Mouse (Mus musculus): Measurements from ENCODE around the gene S100pbp. TPM values are rescaled to one million over a fixed set of nuclear protein-coding genes. Genes with fewer than 3 reads are reported as not detected.
A peak's percentile ranks its signal among the peaks of the same experiment; 100 is the strongest.

The S100pbp gene
- polyA plus RNA-seq, 1 experiment from 2014 or later: 15.7 TPM

DNA sequence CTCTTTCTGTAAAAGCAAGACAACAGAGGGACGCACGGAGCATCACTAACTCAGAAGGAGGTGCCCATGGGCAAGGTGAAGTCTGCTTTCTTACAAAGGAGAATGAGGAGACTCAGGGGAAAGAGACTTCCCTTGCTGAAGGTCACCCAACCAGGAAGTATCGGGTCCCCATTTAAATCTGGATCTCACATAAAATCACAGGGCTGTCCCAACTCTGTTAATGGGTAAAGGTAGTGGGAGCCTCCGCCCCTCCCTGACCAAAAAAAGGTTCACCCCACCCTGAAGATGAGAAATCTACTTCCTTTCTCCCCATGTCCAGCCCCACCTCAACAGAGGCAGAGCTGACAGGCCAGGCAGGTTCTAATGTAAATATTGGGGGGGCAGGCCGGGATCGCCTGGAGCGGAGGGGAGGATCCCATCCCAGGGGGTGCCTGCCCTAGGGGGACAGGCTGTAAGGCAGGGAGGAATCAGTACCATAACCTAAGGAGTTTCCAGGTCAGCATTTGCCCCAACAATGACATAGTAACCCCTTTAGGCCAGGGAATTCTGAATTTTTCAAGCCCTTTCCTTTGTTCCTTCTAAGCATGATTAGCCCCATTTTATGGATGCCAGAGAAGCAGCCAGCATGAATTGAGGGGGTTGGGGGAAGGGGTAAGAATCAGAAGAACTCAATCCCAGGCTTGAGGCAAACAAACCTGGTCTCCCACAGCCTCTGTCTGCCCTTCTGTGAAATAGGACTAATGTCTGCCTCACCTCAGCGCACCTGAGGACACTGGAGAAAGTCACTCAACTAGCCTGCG, 43.2 kb upstream of the S100pbp start:
- no peak overlapping the region for H3K9ac ChIP-seq (ENCODE audit: low read length)
- no peaks in the 10 kb centered on the region for H3K9me3 ChIP-seq (ENCODE audit: control insufficient read depth, low read length)
- H3K4me1 ChIP-seq (ENCODE audit: control insufficient read depth in 2 of 2, insufficient read depth in 2 of 2, low read length in 2 of 2): peaks cover 12 to 13% of the 10 kb centered on the region in 2 experiments
- peaks cover 75% of the 10 kb centered on the region for H3K27me3 ChIP-seq (ENCODE audit: control insufficient read depth, insufficient read depth, low read length)
- no peak overlapping the region for H3K4me2 ChIP-seq (ENCODE audit: low read length)
- no peak for ATAC-seq (ENCODE audit: insufficient number of reproducible peaks, insufficient read depth, low FRiP score, low read depth)
- H3K4me3 ChIP-seq (ENCODE audit: control insufficient read depth in 1 of 2, insufficient read depth in 1 of 2, low read depth in 1 of 2, low read length in 2 of 2): no peak overlapping the region
- 74% methylated on average over 9 of the region's 9 CpGs for WGBS
- no peak overlapping the region for H3K27ac ChIP-seq (replicated peaks in 1 of 2; ENCODE audit: control insufficient read depth in 1 of 2, insufficient read depth in 1 of 2, low read depth in 2 of 2, low read length in 2 of 2)
- no peaks in the 10 kb centered on the region for H3K36me3 ChIP-seq (ENCODE audit: control insufficient read depth, insufficient read depth, low read length)

DNA sequence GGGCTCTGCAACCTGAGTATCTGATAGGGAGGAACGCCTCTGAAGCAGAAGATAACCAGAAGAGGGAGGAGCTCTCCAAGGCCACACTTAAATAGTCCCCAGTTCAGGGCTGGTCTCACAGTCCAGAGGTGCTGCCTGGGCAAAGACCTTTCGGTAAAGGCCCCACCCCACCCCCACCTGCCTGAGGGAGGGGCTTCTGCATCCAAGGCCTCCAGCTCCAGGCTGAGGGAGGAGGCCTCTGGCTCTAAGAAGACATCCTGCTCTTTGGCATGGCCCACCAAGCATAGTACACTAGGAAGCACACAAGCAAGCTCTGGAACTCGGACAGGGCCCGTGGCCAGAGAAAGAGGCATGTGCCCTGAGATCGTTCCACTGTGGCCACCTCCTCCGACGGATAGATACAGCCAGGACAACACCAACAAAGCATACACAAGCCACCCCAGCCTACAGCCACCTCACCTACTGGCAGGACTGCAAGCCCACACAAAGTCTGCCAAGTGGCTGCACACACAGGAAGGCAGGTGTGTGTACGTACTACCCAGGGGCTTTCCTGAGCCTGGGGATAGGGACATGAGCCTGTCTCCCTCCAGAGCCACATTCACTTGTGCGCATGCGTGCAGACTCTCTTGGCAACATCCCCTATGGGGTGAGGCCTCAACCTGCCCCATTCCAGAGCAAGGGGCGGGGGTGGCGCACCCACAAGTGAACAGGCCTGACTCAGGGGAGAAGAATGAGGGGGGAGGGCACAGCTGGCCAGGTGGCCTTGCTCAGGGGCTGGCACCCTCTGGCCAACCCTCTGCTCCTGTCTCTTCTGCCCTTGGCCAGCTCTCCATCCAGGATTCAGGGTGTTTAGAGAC, 42.3 kb upstream of the S100pbp start:
- Histone ChIP-seq H3K4me1 (ENCODE audit: control insufficient read depth in 2 of 2, insufficient read depth in 2 of 2, low read length in 2 of 2) (peaks cover 21% of the 10 kb centered on the region in 2 experiments), H3K27ac (replicated peaks in 1 of 2; ENCODE audit: control insufficient read depth in 1 of 2, insufficient read depth in 1 of 2, low read depth in 2 of 2, low read length in 2 of 2) (no peak overlapping the region), H3K27me3 (ENCODE audit: control insufficient read depth, insufficient read depth, low read length) (peaks cover 79% of the 10 kb centered on the region), H3K9me3 (ENCODE audit: control insufficient read depth, low read length) (no peaks in the 10 kb centered on the region), H3K9ac (ENCODE audit: low read length) (no peak overlapping the region), H3K4me2 (ENCODE audit: low read length) (no peak overlapping the region), H3K4me3 (ENCODE audit: control insufficient read depth in 1 of 2, insufficient read depth in 1 of 2, low read depth in 1 of 2, low read length in 2 of 2) (no peak overlapping the region), H3K36me3 (ENCODE audit: control insufficient read depth, insufficient read depth, low read length) (no peaks in the 10 kb centered on the region)
- WGBS: 56% methylated on average over 12 of the region's 12 CpGs
- no peak for ATAC-seq (ENCODE audit: insufficient number of reproducible peaks, insufficient read depth, low FRiP score, low read depth)

DNA sequence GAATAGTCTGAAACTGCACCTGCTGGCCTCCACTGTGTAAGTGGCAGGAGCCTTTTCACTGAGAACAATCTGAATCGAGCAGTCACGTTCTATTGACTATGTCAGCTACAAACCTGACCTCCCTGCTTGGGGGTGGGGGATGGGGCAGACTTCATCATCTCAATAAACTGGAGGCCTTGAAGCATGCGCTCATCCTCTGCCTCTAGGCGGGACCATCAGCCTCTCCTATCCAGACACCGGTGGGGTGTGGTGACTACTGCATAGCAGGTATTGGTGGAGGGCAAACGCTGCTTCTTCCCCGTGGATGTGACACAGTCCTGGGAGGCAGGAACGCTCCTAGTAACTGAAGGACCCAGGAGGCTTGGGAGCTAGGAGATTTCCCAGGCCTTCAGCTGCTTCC, 41.4 kb upstream of the S100pbp start:
- WGBS: 54% methylated on average over 8 of the region's 8 CpGs
- ATAC-seq (ENCODE audit: insufficient number of reproducible peaks, insufficient read depth, low FRiP score, low read depth): no peak
- H3K4me2 ChIP-seq (ENCODE audit: low read length): no peak overlapping the region
- no peaks in the 10 kb centered on the region for H3K9me3 ChIP-seq (ENCODE audit: control insufficient read depth, low read length)
- peaks cover 77% of the 10 kb centered on the region for H3K27me3 ChIP-seq (ENCODE audit: control insufficient read depth, insufficient read depth, low read length)
- no peak overlapping the region for H3K9ac ChIP-seq (ENCODE audit: low read length)
- H3K4me1 ChIP-seq (ENCODE audit: control insufficient read depth in 2 of 2, insufficient read depth in 2 of 2, low read length in 2 of 2): peaks cover 28 to 30% of the 10 kb centered on the region in 2 experiments
- H3K27ac ChIP-seq (replicated peaks in 1 of 2; ENCODE audit: control insufficient read depth in 1 of 2, insufficient read depth in 1 of 2, low read depth in 2 of 2, low read length in 2 of 2): no peak overlapping the region
- H3K36me3 ChIP-seq (ENCODE audit: control insufficient read depth, insufficient read depth, low read length): no peaks in the 10 kb centered on the region
- no peak overlapping the region for H3K4me3 ChIP-seq (ENCODE audit: control insufficient read depth in 1 of 2, insufficient read depth in 1 of 2, low read depth in 1 of 2, low read length in 2 of 2)

GRCm38 (mm10) chr4:129227985-129228381, 38.5 kb upstream of the S100pbp start:
- no peak overlapping the region for H3K27ac ChIP-seq (replicated peaks in 1 of 2; ENCODE audit: control insufficient read depth in 1 of 2, insufficient read depth in 1 of 2, low read depth in 2 of 2, low read length in 2 of 2)
- peak overlapping the region; percentile 52; the same call in 1 of the 2 replicates for H3K4me2 ChIP-seq (ENCODE audit: low read length)
- no peak overlapping the region for H3K9ac ChIP-seq (ENCODE audit: low read length)
- peaks cover 20 to 28% of the 10 kb centered on the region in 2 experiments for H3K4me1 ChIP-seq (ENCODE audit: control insufficient read depth in 2 of 2, insufficient read depth in 2 of 2, low read length in 2 of 2)
- WGBS: 33% methylated on average over 8 of the region's 8 CpGs
- H3K36me3 ChIP-seq (ENCODE audit: control insufficient read depth, insufficient read depth, low read length): no peaks in the 10 kb centered on the region
- H3K4me3 ChIP-seq (ENCODE audit: control insufficient read depth in 1 of 2, insufficient read depth in 1 of 2, low read depth in 1 of 2, low read length in 2 of 2): peak overlapping the region in 1 of 2 experiments; percentile 23; a peak in 1 of 4 replicates
- no peaks in the 10 kb centered on the region for H3K9me3 ChIP-seq (ENCODE audit: control insufficient read depth, low read length)
- no peak for ATAC-seq (ENCODE audit: insufficient number of reproducible peaks, insufficient read depth, low FRiP score, low read depth)
- peaks cover 92% of the 10 kb centered on the region for H3K27me3 ChIP-seq (ENCODE audit: control insufficient read depth, insufficient read depth, low read length)

- H3K9me3 ChIP-seq (ENCODE audit: control insufficient read depth, low read length): no peaks in the 10 kb centered on the region
- ATAC-seq (ENCODE audit: insufficient number of reproducible peaks, insufficient read depth, low FRiP score, low read depth): no peak
- H3K4me2 ChIP-seq (ENCODE audit: low read length): peak overlapping the region; percentile 52
- no peaks in the 10 kb centered on the region for H3K36me3 ChIP-seq (ENCODE audit: control insufficient read depth, insufficient read depth, low read length)
- H3K27me3 ChIP-seq (ENCODE audit: control insufficient read depth, insufficient read depth, low read length): peaks cover 92% of the 10 kb centered on the region
- peak overlapping the region; percentile 5 to 23; a peak in 2 of 4 replicates for H3K4me3 ChIP-seq (ENCODE audit: control insufficient read depth in 1 of 2, insufficient read depth in 1 of 2, low read depth in 1 of 2, low read length in 2 of 2)
- 0 out of 2 replicates have a peak overlapping the region, but pooled peaks have one; percentile 23 for H3K9ac ChIP-seq (ENCODE audit: low read length)
- no peak overlapping the region for H3K27ac ChIP-seq (replicated peaks in 1 of 2; ENCODE audit: control insufficient read depth in 1 of 2, insufficient read depth in 1 of 2, low read depth in 2 of 2, low read length in 2 of 2)
- peaks cover 20 to 29% of the 10 kb centered on the region in 2 experiments for H3K4me1 ChIP-seq (ENCODE audit: control insufficient read depth in 2 of 2, insufficient read depth in 2 of 2, low read length in 2 of 2)
- WGBS: 10% methylated on average over 22 of the region's 22 CpGs
Observed at GRCm38 (mm10) chr4:129227170-129227984, 37.9 kb upstream of the S100pbp start.

GRCm38 (mm10) chr4:129226441-129226963, 37.0 kb upstream of the S100pbp start:
- peaks cover 20 to 29% of the 10 kb centered on the region in 2 experiments for H3K4me1 ChIP-seq (ENCODE audit: control insufficient read depth in 2 of 2, insufficient read depth in 2 of 2, low read length in 2 of 2)
- H3K9ac ChIP-seq (ENCODE audit: low read length): peak overlapping the region; percentile 27; the same call in 1 of the 2 replicates
- peaks cover 92% of the 10 kb centered on the region for H3K27me3 ChIP-seq (ENCODE audit: control insufficient read depth, insufficient read depth, low read length)
- H3K36me3 ChIP-seq (ENCODE audit: control insufficient read depth, insufficient read depth, low read length): no peaks in the 10 kb centered on the region
- WGBS: 17% methylated on average over 5 of the region's 5 CpGs
- H3K4me2 ChIP-seq (ENCODE audit: low read length): peak overlapping the region; percentile 52; the same call in 1 of the 2 replicates
- no peak overlapping the region for H3K27ac ChIP-seq (replicated peaks in 1 of 2; ENCODE audit: control insufficient read depth in 1 of 2, insufficient read depth in 1 of 2, low read depth in 2 of 2, low read length in 2 of 2)
- no peak for ATAC-seq (ENCODE audit: insufficient number of reproducible peaks, insufficient read depth, low FRiP score, low read depth)
- no peaks in the 10 kb centered on the region for H3K9me3 ChIP-seq (ENCODE audit: control insufficient read depth, low read length)
- H3K4me3 ChIP-seq (ENCODE audit: control insufficient read depth in 1 of 2, insufficient read depth in 1 of 2, low read depth in 1 of 2, low read length in 2 of 2): no peak overlapping the region

- Histone ChIP-seq H3K4me2 (ENCODE audit: low read length) (no peak overlapping the region), H3K4me3 (ENCODE audit: control insufficient read depth in 1 of 2, insufficient read depth in 1 of 2, low read depth in 1 of 2, low read length in 2 of 2) (no peak overlapping the region), H3K36me3 (ENCODE audit: control insufficient read depth, insufficient read depth, low read length) (peaks cover 3% of the 10 kb centered on the region; the same call in 1 of the 2 replicates), H3K9me3 (ENCODE audit: control insufficient read depth, low read length) (no peaks in the 10 kb centered on the region), H3K9ac (ENCODE audit: low read length) (no peak overlapping the region), H3K4me1 (ENCODE audit: control insufficient read depth in 2 of 2, insufficient read depth in 2 of 2, low read length in 2 of 2) (peaks cover 20 to 29% of the 10 kb centered on the region in 2 experiments), H3K27ac (replicated peaks in 1 of 2; ENCODE audit: control insufficient read depth in 1 of 2, insufficient read depth in 1 of 2, low read depth in 2 of 2, low read length in 2 of 2) (no peak overlapping the region), H3K27me3 (ENCODE audit: control insufficient read depth, insufficient read depth, low read length) (peaks cover 89% of the 10 kb centered on the region)
- 97% methylated on average over 12 of the region's 12 CpGs for WGBS
- ATAC-seq (ENCODE audit: insufficient number of reproducible peaks, insufficient read depth, low FRiP score, low read depth): no peak
Observed at GRCm38 (mm10) chr4:129225315-129225714, 35.8 kb upstream of the S100pbp start.
